Mouse (Mus musculus) lung, embryonic 15.5 days (tissue): ENCODE data around the gene Olfr718-ps1. TPM values are rescaled to one million over a fixed set of nuclear protein-coding genes. Genes with fewer than 3 reads are reported as not detected.
"Not testable (repeated sequence)": the region's sequence is repeated elsewhere in the genome, so short reads cannot be mapped to it uniquely, and the experiment has no call there.

Experiments used
- ATAC-seq: fragments of 200-750 bp; cut with Nextera tagmentation; 2 replicates; pipeline ENCODE4 v1.8.0; 2017; ENCODE audit warnings: moderate number of reproducible peaks, borderline replicate concordance; ENCODE audit not compliant: low FRiP score, low TSS enrichment; ENCODE audit errors: extremely low read depth
- H3K27ac ChIP-seq: fragments of 300-500 bp; sonication (generic); 2 replicates; pipeline ENCODE4 v1.5.1; 2015; ENCODE audit warnings: moderate library complexity, mild to moderate bottlenecking, inconsistent platforms
- H3K27me3 ChIP-seq: fragments of 300-500 bp; sonication (generic); 2 replicates; pipeline ENCODE4 v1.6.1; 2015; ENCODE audit warnings: inconsistent platforms
- H3K36me3 ChIP-seq: fragments of 300-500 bp; sonication (generic); 2 replicates; pipeline ENCODE4 v1.6.1; 2015; ENCODE audit warnings: inconsistent platforms
- H3K4me1 ChIP-seq: fragments of 300-500 bp; sonication (generic); 2 replicates; pipeline ENCODE4 v1.6.1; 2015; ENCODE audit warnings: inconsistent platforms
- H3K4me2 ChIP-seq: fragments of 300-500 bp; sonication (generic); 2 replicates; pipeline ENCODE4 v1.6.1; 2015; ENCODE audit warnings: inconsistent platforms, mild to moderate bottlenecking, moderate library complexity
- H3K4me3 ChIP-seq: fragments of 300-500 bp; sonication (generic); 2 replicates; pipeline ENCODE4 v1.5.1; 2015; ENCODE audit warnings: mild to moderate bottlenecking, inconsistent platforms
- H3K9ac ChIP-seq: fragments of 300-500 bp; sonication (generic); 2 replicates; pipeline ENCODE4 v1.6.1; 2015; ENCODE audit warnings: inconsistent platforms
- H3K9me3 ChIP-seq: fragments of 300-500 bp; sonication (generic); 2 replicates; pipeline ENCODE4 v1.6.1; 2016; ENCODE audit warnings: inconsistent platforms
- WGBS: fragments of 180-500 bp; shearing (Covaris S2); methylation state at CpG from one replicate; pipeline ENCODE4 v1.1.7; 2015; 5-methylcytosine and 5-hydroxymethylcytosine counted together
- polyA plus RNA-seq: library from polyadenylated mRNA; unstranded; fragments of >200 nt; fragmentation: Nextera tagmentation; extraction: Ambion mirVana; gene quantifications from 2 replicates; pipeline ENCODE4 v1.2.1, GENCODE M21; 2015

Olfr718-ps1 gene
- polyA plus RNA-seq, 1 experiment from 2014 or later = not detected

DNA sequence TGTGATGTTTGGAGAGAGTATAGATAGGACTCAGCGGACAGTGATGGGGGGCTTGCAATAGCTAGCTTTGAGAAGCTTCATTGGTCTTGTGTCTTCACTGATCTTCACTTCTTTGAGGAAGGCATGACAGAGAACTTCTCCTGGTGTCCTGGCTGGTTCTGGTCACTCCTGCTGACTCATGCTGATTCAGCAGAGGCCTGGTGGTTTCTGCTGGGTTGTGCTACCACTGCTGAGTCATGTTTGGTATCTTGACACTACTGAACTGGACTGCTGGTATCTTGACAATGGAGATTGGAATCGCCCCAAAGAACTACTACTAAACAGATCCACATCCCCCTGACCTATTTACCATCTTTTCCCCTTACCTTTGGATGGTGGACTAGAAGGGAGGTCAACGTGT, 8.2 kb upstream of the Olfr718-ps1 start:
- H3K4me1 ChIP-seq = no peaks in the 10 kb centered on the region
- no peaks in the 10 kb centered on the region for H3K36me3 ChIP-seq
- H3K27me3 ChIP-seq = peaks cover 38% of the 10 kb centered on the region
- H3K9me3 ChIP-seq = no peaks in the 10 kb centered on the region
- no peak overlapping the region for H3K4me3 ChIP-seq
- ATAC-seq = no peak
- H3K9ac ChIP-seq = no peak overlapping the region
- H3K27ac ChIP-seq = no peak overlapping the region
- WGBS = 86% methylated on average over 3 of the region's 3 CpGs
- H3K4me2 ChIP-seq = no peak overlapping the region

DNA sequence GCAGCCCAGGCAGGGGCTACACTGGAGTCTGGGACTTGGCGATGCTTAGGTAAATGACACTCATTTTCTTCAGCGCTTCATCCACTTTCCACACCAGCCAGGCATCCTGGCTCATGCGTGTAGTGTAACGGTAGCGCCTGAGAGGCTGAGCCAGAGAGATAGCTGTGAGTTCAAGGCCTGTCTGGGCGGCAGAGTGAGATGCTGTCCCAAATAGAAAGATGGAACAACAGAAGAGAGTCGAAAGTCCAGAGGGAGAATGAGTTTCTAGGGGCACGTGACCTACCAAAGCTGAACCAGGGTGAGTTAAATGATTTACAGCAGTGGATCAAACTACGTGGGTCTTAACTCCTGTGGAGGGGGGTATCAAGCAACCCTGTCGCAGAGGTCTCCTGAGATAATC, 6.4 kb upstream of the Olfr718-ps1 start:
- 76% methylated on average over 10 of the region's 10 CpGs for WGBS
- no peak for ATAC-seq

DNA sequence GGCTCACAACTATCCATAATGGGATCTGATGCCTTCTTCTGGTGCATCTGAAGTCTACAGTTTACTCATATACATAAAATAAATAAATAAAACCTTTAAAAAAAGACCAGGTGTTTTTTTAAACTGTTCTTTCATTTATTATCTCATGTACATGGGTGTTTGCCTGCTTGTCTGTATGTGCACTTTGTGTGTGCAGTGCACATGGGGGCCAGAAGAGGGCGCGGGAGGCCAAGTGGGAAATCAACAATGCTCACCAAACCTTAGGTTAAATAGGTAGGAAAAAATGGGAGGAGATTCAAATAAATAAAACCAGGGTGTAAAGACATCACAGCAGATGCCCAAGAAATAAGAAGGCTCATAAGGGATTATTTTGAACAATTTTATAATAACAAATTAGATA, 2.7 kb upstream of the Olfr718-ps1 start:
- 84% methylated on average over 2 of the region's 2 CpGs for WGBS
- H3K4me1 ChIP-seq = no peaks in the 10 kb centered on the region
- H3K4me3 ChIP-seq = no peak overlapping the region
- H3K9me3 ChIP-seq = no peaks in the 10 kb centered on the region
- no peak overlapping the region for H3K27ac ChIP-seq
- H3K36me3 ChIP-seq = no peaks in the 10 kb centered on the region
- H3K27me3 ChIP-seq = no peaks in the 10 kb centered on the region
- H3K4me2 ChIP-seq = no peak overlapping the region
- H3K9ac ChIP-seq = no peak overlapping the region
- ATAC-seq = no peak

More for the DNA sequence above, 6.4 kb upstream of the Olfr718-ps1 start:
- Histone ChIP-seq H3K9me3 (no peaks in the 10 kb centered on the region), H3K27ac (no peak overlapping the region), H3K4me3 (no peak overlapping the region), H3K36me3 (no peaks in the 10 kb centered on the region), H3K4me1 (no peaks in the 10 kb centered on the region), H3K27me3 (peaks cover 26% of the 10 kb centered on the region), H3K9ac (no peak overlapping the region), H3K4me2 (no peak overlapping the region)

DNA sequence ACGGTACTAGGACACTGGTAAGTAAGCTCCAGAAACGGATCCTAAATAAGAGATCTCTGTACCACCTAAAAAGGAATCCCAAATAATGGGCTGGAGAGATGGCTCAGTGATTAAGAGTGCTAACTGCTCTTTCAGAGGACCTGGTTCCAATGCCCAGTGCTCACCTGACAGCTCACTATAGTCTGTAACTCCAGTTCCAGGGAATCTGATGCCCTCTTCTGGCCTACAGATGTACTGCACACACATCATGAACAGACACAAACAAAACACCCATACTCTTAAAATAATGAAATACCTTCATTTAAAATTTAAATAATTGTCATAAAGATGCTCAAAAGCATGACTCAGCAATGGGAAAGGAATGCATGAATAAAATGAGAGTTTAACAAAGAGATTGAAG, 2.2 kb upstream of the Olfr718-ps1 start:
- Histone ChIP-seq H3K9ac (no peak overlapping the region), H3K36me3 (no peaks in the 10 kb centered on the region), H3K27me3 (no peaks in the 10 kb centered on the region), H3K9me3 (no peaks in the 10 kb centered on the region), H3K4me2 (no peak overlapping the region), H3K4me1 (no peaks in the 10 kb centered on the region), H3K4me3 (no peak overlapping the region), H3K27ac (no peak overlapping the region)
- no peak for ATAC-seq
- WGBS = 90% methylated on average over 2 of the region's 2 CpGs

DNA sequence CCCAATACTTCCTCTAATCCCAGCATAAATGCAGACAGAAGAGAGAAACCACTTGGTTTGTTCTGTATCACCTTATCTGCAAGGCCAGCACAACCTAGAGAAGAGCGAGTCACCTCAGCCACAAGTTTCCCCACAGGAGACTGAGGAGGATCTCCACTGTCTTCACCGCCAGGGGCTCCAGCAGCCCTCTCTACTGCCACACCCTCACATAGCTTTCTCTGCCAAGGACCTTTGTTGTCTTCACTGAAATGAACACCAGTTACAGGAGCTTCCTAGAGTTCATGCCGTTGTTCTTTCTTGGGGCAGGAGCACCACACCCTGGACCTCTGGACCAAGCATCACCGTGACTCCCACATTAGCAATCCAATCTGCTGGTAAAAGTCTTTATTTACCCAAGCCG, 1.3 kb upstream of the Olfr718-ps1 start:
- no peaks in the 10 kb centered on the region for H3K4me1 ChIP-seq
- no peak overlapping the region for H3K27ac ChIP-seq
- ATAC-seq = no peak
- 84% methylated on average over 5 of the region's 5 CpGs for WGBS
- no peaks in the 10 kb centered on the region for H3K36me3 ChIP-seq
- H3K4me2 ChIP-seq = no peak overlapping the region
- H3K9ac ChIP-seq = no peak overlapping the region
- no peak overlapping the region for H3K4me3 ChIP-seq
- no peaks in the 10 kb centered on the region for H3K9me3 ChIP-seq
- H3K27me3 ChIP-seq = no peaks in the 10 kb centered on the region

DNA sequence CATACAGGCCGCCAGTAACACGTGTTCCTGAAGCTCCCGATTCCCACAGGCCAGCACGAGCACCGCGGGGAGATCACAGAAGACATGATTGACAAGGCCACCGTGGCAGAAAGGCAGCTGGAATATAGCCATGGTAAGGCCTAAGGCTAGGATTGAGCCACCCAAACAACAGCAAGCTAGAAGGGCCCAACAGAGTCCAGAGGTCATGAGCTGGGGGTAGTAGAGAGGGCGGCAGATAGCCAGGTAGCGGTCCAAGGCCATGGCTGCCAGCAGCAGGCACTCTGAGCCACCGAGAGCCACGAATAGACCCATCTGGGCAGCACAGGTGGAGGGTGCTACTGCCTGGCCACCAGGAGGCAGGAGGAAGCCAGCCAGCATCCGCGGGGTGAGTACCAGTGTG, 9.8 kb downstream of the Olfr718-ps1 start:
- no peak overlapping the region for H3K4me2 ChIP-seq
- H3K4me1 ChIP-seq = no peaks in the 10 kb centered on the region
- no peaks in the 10 kb centered on the region for H3K9me3 ChIP-seq
- H3K9ac ChIP-seq = no peak overlapping the region
- H3K36me3 ChIP-seq = no peaks in the 10 kb centered on the region
- no peak overlapping the region for H3K27ac ChIP-seq
- WGBS = 84% methylated on average over 13 of the region's 13 CpGs
- ATAC-seq = no peak
- no peak overlapping the region for H3K4me3 ChIP-seq
- no peaks in the 10 kb centered on the region for H3K27me3 ChIP-seq

DNA sequence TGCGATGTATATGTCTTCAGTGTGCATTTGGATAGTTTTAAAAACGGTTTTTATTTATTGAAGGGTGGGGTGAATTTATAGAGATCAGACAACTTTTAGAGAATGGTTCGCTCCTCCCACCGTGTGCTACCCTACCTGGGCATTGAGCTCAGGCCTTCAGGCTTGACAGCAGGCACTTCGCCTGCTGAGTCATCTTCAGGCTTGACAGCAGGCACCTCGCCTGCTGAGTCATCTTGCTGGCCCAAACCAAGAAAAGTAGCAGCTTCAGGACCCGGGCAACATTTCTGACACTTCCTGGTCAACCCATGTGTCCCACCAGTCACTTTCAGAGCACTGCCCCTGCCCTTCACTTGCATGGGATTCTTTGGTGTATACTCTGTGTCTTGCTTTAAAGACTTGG, 12.3 kb downstream of the Olfr718-ps1 start:
- Histone ChIP-seq H3K4me3 (no peak overlapping the region), H3K9me3 (no peaks in the 10 kb centered on the region), H3K27me3 (no peaks in the 10 kb centered on the region), H3K4me2 (no peak overlapping the region), H3K4me1 (no peaks in the 10 kb centered on the region), H3K27ac (no peak overlapping the region), H3K9ac (no peak overlapping the region), H3K36me3 (no peaks in the 10 kb centered on the region)
- no peak for ATAC-seq
- 89% methylated on average over 7 of the region's 7 CpGs for whole genome bisulfite sequencing

DNA sequence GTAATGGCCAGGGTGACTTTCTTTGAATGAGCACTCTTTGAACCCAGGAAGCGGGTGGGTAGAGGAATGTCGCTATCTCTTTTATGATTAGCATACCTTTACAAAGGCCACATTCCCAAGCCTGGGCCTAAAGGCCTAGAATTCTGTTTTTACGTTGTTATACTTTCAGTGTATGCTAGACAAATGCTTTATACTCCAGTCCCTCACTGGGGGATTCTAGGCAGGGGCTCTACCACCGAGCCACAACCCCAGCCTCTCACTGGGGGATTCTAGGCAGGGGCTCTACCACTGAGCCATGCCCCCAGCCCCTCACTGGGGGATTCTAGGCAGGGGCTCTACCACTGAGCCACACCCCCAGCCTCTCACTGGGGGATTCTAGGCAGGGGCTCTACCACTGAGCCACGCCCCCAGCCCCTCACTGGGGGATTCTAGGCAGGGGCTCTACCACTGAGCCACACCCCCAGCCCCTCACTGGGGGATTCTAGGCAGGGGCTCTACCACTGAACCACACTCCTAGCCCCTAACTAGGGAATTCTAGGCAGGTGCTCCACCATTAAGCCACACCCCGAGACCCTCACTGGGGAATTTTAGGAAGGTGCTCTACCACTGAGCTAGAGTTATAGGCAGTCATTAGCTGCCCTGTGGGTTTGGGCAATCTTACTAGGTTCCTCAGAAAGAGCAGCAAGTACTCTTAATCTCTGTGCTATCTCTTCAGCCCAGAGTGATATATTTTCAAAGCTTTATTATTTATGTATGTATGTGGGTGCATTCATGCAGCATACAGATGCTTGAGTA, 13.0 kb downstream of the Olfr718-ps1 start:
- not testable (repeated sequence) for H3K4me3 ChIP-seq, H3K4me1 ChIP-seq, H3K9me3 ChIP-seq, H3K36me3 ChIP-seq, H3K4me2 ChIP-seq, H3K9ac ChIP-seq, H3K27ac ChIP-seq, ATAC-seq, H3K27me3 ChIP-seq
- 82% methylated on average over 4 of the region's 6 CpGs for WGBS

DNA sequence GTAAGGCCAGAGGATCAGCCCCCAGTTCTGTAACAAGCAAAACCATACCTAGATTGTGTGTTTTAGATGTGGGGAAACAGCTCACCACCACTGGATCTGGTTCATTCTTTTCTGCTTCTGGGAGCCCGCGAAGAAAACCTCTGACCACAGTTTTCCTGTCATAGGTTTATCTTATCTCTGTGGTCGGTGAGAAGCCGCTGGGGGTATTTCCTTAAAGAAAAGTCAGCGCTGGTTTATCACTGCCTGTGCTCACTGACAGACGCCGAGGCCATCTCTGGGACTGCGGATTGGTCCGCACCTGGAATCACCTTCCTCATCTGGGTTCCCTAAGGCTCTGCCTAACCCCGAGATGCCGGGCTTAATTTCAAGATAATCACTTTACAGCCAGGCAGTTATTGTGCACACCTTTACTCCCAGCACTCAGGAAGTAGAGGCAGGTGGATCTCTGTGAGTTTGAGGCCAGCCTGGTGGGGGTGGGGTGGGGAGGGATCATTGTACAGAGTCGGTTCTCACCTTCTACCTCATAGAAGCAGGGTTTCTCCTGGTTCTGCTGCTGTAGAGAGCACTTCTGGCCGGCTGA, 14.4 kb downstream of the Olfr718-ps1 start:
- Histone ChIP-seq H3K9ac (no peak overlapping the region), H3K9me3 (no peaks in the 10 kb centered on the region), H3K4me3 (no peak overlapping the region), H3K4me2 (no peak overlapping the region), H3K27ac (no peak overlapping the region), H3K27me3 (no peaks in the 10 kb centered on the region), H3K4me1 (no peaks in the 10 kb centered on the region), H3K36me3 (no peaks in the 10 kb centered on the region)
- no peak for ATAC-seq
- 49% methylated on average over 13 of the region's 13 CpGs for WGBS

DNA sequence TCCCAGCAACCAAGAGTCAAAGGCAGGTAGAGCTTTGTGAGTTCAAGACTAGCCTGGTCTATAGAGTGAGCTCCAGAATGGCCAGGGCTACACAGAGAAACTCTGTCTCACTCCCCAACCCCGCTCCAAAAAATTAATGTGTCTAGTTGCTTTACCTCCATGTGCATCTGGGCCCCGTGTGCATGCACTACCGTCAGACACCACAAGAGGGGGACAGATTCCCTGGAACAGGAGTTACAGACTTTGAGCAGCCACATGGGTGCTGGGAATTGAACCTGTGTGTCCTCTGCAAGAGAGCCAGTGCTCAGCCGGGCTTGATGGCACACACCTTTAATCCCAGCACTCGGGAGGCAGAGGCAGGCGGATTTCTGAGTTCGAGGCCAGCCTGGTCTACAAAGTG, 17.0 kb downstream of the Olfr718-ps1 start:
- no peak for ATAC-seq
- H3K27me3 ChIP-seq = no peaks in the 10 kb centered on the region
- H3K9me3 ChIP-seq = no peaks in the 10 kb centered on the region
- no peak overlapping the region for H3K4me3 ChIP-seq
- H3K27ac ChIP-seq = no peak overlapping the region
- H3K36me3 ChIP-seq = no peaks in the 10 kb centered on the region
- no peak overlapping the region for H3K9ac ChIP-seq
- no peaks in the 10 kb centered on the region for H3K4me1 ChIP-seq
- no peak overlapping the region for H3K4me2 ChIP-seq
- WGBS = 92% methylated on average over 7 of the region's 7 CpGs

DNA sequence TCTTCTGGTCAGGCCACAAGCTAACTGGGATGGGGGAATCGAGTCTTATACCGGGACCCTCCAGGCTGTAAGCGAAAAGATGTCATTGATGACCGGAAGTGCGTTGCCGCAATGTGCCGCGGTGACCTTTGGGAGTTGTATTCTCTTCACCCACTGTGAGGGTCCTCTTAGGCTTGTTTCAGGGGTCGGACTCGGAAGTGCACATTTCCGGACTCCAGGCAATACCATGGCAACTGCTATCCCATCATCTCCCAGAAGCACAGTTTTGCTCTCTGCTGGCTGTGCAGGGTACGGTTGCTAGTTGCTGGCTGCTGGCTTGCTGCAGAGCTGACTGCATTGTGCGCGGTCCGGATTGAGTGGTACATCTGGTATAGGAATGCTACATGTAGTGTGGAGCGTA, 18.3 kb downstream of the Olfr718-ps1 start:
- Histone ChIP-seq H3K4me1 (no peaks in the 10 kb centered on the region), H3K36me3 (no peaks in the 10 kb centered on the region), H3K9ac (no peak overlapping the region), H3K27ac (no peak overlapping the region), H3K4me2 (no peak overlapping the region), H3K9me3 (no peaks in the 10 kb centered on the region), H3K4me3 (no peak overlapping the region), H3K27me3 (no peaks in the 10 kb centered on the region)
- whole genome bisulfite sequencing = 91% methylated on average over 16 of the region's 16 CpGs
- ATAC-seq = no peak

DNA sequence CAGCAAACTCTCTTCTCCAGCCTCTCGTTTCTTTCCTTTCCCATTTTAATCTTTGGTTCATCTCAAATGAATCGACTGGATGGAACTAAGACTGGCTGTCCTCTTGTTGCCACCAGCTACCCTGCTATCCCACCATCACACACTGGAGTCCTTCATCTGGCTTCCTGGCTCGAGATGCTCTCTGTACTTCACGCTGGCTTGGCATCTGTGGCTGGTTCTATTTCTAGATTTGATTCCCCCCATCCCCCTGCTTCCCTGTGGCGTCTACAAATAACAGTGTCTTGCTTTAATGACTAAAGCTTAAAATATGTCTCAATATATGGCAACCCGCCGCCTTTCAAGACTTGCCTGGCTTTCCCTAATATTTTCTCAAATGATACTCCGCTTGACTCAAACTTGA, 19.5 kb downstream of the Olfr718-ps1 start:
- Histone ChIP-seq H3K4me1 (no peaks in the 10 kb centered on the region), H3K27ac (no peak overlapping the region), H3K27me3 (no peaks in the 10 kb centered on the region), H3K9me3 (no peaks in the 10 kb centered on the region), H3K4me2 (no peak overlapping the region), H3K4me3 (no peak overlapping the region), H3K9ac (no peak overlapping the region), H3K36me3 (no peaks in the 10 kb centered on the region)
- no peak for ATAC-seq
- WGBS = 77% methylated on average over 8 of the region's 8 CpGs
